Mouse (Mus musculus): ENCODE data around the gene Sdc1. TPM values are rescaled to one million over a fixed set of nuclear protein-coding genes. Genes with fewer than 3 reads are reported as not detected.

Gene Sdc1
- polyA plus RNA-seq, 1 experiment: 10.9 TPM

- Histone ChIP-seq H3K4me3 (ENCODE audit: insufficient read depth, low read length) (no peak overlapping the region), H3K4me1 (ENCODE audit: control insufficient read depth, insufficient read depth, low read length) (peaks cover 10% of the 10 kb centered on the region), H3K27ac (ENCODE audit: insufficient read depth, low read depth, low read length) (no peak overlapping the region)
- TF ChIP-seq POLR2A (IDR thresholded peaks at IDR 0.05; ENCODE audit: borderline replicate concordance, low read depth, low read length) (no peak), CTCF (IDR thresholded peaks at IDR 0.05; ENCODE audit: low read depth, low read length) (no peak)
Observed at GRCm38 (mm10) chr12:8798486-8799020, 27.4 kb downstream of the Sdc1 start.

GRCm38 (mm10) chr12:8803421-8804076 is 32.4 kb downstream of the Sdc1 start:
- TF ChIP-seq POLR2A (IDR thresholded peaks at IDR 0.05; ENCODE audit: borderline replicate concordance, low read depth, low read length) (no peak), CTCF (IDR thresholded peaks at IDR 0.05; ENCODE audit: low read depth, low read length) (no peak)
- Histone ChIP-seq H3K27ac (ENCODE audit: insufficient read depth, low read depth, low read length) (no peak overlapping the region), H3K4me1 (ENCODE audit: control insufficient read depth, insufficient read depth, low read length) (peaks cover 36% of the 10 kb centered on the region), H3K4me3 (ENCODE audit: insufficient read depth, low read length) (no peak overlapping the region)

- H3K4me3 ChIP-seq (ENCODE audit: insufficient read depth, low read length): no peak overlapping the region
- TF ChIP-seq CTCF (IDR thresholded peaks at IDR 0.05; ENCODE audit: low read depth, low read length) (no peak), POLR2A (IDR thresholded peaks at IDR 0.05; ENCODE audit: borderline replicate concordance, low read depth, low read length) (no peak)
- H3K4me1 ChIP-seq (ENCODE audit: control insufficient read depth, insufficient read depth, low read length): peaks cover 36% of the 10 kb centered on the region
- H3K27ac ChIP-seq (ENCODE audit: insufficient read depth, low read depth, low read length): no peak overlapping the region
Observed at GRCm38 (mm10) chr12:8804077-8804456, 32.9 kb downstream of the Sdc1 start.

GRCm38 (mm10) chr12:8804934-8805722 is 34.0 kb downstream of the Sdc1 start:
- peaks cover 36% of the 10 kb centered on the region for H3K4me1 ChIP-seq (ENCODE audit: control insufficient read depth, insufficient read depth, low read length)
- H3K4me3 ChIP-seq (ENCODE audit: insufficient read depth, low read length): no peak overlapping the region
- no peak overlapping the region for H3K27ac ChIP-seq (ENCODE audit: insufficient read depth, low read depth, low read length)
- no peak for TF ChIP-seq CTCF (IDR thresholded peaks at IDR 0.05; ENCODE audit: low read depth, low read length)
- no peak for TF ChIP-seq POLR2A (IDR thresholded peaks at IDR 0.05; ENCODE audit: borderline replicate concordance, low read depth, low read length)

GRCm38 (mm10) chr12:8809086-8809485 is 38.0 kb downstream of the Sdc1 start:
- TF ChIP-seq POLR2A (IDR thresholded peaks at IDR 0.05; ENCODE audit: borderline replicate concordance, low read depth, low read length): no peak
- no peak for TF ChIP-seq CTCF (IDR thresholded peaks at IDR 0.05; ENCODE audit: low read depth, low read length)
- no peak overlapping the region for H3K4me3 ChIP-seq (ENCODE audit: insufficient read depth, low read length)

GRCm38 (mm10) chr12:8809626-8810025 is 38.5 kb downstream of the Sdc1 start:
- Histone ChIP-seq H3K27ac (ENCODE audit: insufficient read depth, low read depth, low read length) (no peak overlapping the region), H3K4me1 (ENCODE audit: control insufficient read depth, insufficient read depth, low read length) (peaks cover 37% of the 10 kb centered on the region), H3K4me3 (ENCODE audit: insufficient read depth, low read length) (no peak overlapping the region)
- TF ChIP-seq POLR2A (IDR thresholded peaks at IDR 0.05; ENCODE audit: borderline replicate concordance, low read depth, low read length) (no peak), CTCF (IDR thresholded peaks at IDR 0.05; ENCODE audit: low read depth, low read length) (no peak)

More at GRCm38 (mm10) chr12:8809086-8809485, 38.0 kb downstream of the Sdc1 start:
- Histone ChIP-seq H3K27ac (ENCODE audit: insufficient read depth, low read depth, low read length) (no peak overlapping the region), H3K4me1 (ENCODE audit: control insufficient read depth, insufficient read depth, low read length) (peaks cover 39% of the 10 kb centered on the region)

- Histone ChIP-seq H3K27ac (ENCODE audit: insufficient read depth, low read depth, low read length) (no peak overlapping the region), H3K4me1 (ENCODE audit: control insufficient read depth, insufficient read depth, low read length) (peaks cover 24% of the 10 kb centered on the region), H3K4me3 (ENCODE audit: insufficient read depth, low read length) (no peak overlapping the region)
- no peak for TF ChIP-seq POLR2A (IDR thresholded peaks at IDR 0.05; ENCODE audit: borderline replicate concordance, low read depth, low read length)
Observed at GRCm38 (mm10) chr12:8810966-8811365, 39.8 kb downstream of the Sdc1 start.

GRCm38 (mm10) chr12:8811441-8811871 is 40.3 kb downstream of the Sdc1 start:
- TF ChIP-seq POLR2A (IDR thresholded peaks at IDR 0.05; ENCODE audit: borderline replicate concordance, low read depth, low read length): no peak
- TF ChIP-seq CTCF (IDR thresholded peaks at IDR 0.05; ENCODE audit: low read depth, low read length): no peak
- Histone ChIP-seq H3K4me3 (ENCODE audit: insufficient read depth, low read length) (no peak overlapping the region), H3K4me1 (ENCODE audit: control insufficient read depth, insufficient read depth, low read length) (peaks cover 21% of the 10 kb centered on the region), H3K27ac (ENCODE audit: insufficient read depth, low read depth, low read length) (no peak overlapping the region)

GRCm38 (mm10) chr12:8811894-8812560 is 40.9 kb downstream of the Sdc1 start:
- TF ChIP-seq CTCF (IDR thresholded peaks at IDR 0.05; ENCODE audit: low read depth, low read length): no peak
- TF ChIP-seq POLR2A (IDR thresholded peaks at IDR 0.05; ENCODE audit: borderline replicate concordance, low read depth, low read length): no peak
- Histone ChIP-seq H3K27ac (ENCODE audit: insufficient read depth, low read depth, low read length) (no peak overlapping the region), H3K4me1 (ENCODE audit: control insufficient read depth, insufficient read depth, low read length) (peaks cover 21% of the 10 kb centered on the region)

More at GRCm38 (mm10) chr12:8811894-8812560, 40.9 kb downstream of the Sdc1 start:
- H3K4me3 ChIP-seq (ENCODE audit: insufficient read depth, low read length): no peak overlapping the region

Measured in bone marrow macrophage, adult 2 months (primary cell).